Mouse (Mus musculus): ENCODE data around the gene Cftr.

Gene Cftr

GRCm38 (mm10) chr6:18170311-18170922 lies at the start of gene Cftr:
Cftr (plus strand) TSS chr6:18170687.
- peak; percentile 33 for DNase-seq (ENCODE audit: low read depth, low spot score)

GRCm38 (mm10) chr6:18127206-18127983 lies 43.1 kb upstream of the Cftr start:
- DNase-seq (ENCODE audit: low read depth, low spot score), result no peak

DNA sequence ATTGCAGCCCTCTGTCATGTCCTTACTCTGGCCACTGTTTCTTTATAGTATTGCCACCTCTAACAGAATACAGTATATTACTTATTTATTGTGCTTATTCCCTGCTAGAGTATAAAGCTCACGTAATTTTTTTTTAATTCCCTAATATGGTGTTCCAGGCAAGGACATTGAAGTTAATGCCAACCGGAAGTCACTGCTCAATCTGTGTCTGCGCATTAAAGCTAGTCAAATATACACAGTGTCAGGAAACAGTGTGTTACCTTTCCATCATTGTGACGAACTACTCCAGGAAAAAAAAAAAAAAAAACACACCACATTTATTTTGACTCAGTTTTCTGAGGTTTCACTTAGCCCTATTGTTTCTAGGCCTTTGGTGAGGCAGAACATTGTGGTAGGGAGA lies 42.4 kb upstream of the Cftr start:
- no peak for DNase-seq (ENCODE audit: low read depth, low spot score)

DNA sequence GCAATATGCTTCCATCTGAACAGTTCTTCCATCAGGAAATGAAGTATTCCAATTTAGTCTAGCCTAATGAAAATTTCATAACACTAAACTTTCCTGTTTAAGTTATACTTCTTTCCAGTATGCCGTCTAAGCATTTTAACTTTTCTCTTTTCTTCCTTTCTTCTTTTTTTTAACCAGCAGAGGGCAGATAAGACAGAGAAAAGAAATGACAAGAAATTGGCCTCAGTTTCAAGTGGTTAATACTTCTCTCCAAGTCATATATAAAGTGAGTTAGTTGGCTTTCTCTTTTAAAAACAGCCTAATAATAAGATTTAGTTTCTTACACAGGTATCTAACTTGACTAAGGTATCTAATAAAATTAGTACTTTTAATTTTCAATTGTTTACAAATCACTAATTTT lies 35.2 kb upstream of the Cftr start:
- DNase-seq (ENCODE audit: low read depth, low spot score), result no peak

- DNase-seq (ENCODE audit: low read depth, low spot score), result no peak
Observed at GRCm38 (mm10) chr6:18153031-18153430, 17.5 kb upstream of the Cftr start.

- DNase-seq (ENCODE audit: low read depth, low spot score), result no peak
Observed at GRCm38 (mm10) chr6:18169618-18170017, 869 bp upstream of the Cftr start.

DNA sequence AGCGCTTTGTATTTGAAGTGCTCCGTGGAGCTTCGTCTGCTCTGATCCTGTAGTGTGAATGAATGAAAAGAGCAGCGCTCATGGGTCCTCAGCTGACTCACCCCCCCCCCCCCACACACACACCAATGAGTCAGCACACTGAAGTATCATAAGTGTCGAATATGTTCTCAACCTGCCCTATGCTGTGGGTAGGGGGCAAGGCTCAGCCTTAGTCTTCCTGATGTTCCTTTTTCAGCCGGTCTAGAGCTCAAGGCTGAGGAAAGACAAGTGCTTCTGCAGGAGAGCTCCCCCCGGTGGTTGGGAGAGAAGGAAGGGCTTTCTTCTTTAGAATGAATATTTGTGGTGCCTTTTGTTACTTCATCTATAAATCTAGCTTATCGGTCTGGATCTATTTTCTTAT lies 1.1 kb downstream of the Cftr start:
- peak; percentile 42 for DNase-seq (ENCODE audit: low read depth, low spot score)

DNA sequence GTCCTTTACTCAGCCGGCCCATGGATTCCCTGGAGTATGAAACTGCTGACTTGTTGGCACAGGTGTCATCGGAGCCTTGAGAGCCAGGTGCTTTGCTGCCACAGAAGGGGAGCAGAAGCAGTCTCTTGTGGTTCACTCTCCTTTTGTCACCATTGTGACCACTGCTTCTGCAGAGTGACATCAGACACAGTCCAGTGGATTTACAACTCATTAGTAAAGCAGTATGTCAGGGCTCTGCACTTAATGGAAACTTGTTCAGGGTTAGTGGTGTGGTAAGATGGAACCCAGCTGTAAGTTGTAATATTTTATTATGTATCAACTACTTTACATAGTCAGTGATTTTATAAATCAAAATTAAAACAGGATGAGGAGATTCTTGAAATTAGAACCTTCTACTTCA lies 7.0 kb downstream of the Cftr start:
- DNase-seq (ENCODE audit: low read depth, low spot score), result no peak

- no peak for DNase-seq (ENCODE audit: low read depth, low spot score)
Observed at GRCm38 (mm10) chr6:18180665-18181064, 10.2 kb downstream of the Cftr start.

DNA sequence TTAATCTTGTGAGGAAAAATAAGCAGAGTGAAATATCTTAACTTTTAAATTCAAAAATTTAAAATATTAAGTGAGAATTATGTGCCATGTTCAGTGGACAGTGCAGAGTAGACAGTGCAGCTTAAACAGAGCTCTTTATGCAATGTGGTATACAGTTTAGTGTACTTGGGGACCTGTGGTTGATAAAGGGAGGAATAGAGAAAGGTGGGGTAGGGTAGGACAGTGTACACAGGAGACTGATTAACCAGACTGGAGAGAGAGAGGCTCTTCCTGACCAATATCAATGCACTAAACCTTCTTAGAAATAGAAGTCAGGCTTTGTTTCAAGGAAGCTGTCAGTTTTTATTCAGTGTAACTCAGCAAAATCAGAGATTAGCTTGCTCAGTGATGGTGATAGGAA lies 12.4 kb downstream of the Cftr start:
- no peak for DNase-seq (ENCODE audit: low read depth, low spot score)

DNA sequence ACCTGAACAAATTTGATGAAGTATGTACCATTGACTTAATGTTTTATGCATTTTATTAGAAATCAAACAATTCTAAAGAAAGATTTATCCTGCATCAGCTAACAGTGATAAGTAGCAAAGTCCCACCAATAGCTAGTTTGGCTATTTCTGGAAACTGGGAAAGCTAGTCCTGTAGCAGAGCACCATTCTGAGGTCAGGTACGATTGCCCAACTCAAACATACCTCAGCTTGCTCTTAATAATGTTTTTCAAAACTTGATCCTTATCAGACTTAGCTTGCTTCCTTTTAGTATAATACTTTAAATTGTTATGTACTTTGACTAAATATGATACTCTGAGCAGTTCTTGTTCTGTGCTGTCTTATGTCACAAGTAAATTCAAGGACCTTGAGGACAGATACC lies 50.2 kb downstream of the Cftr start:
- no peak for DNase-seq (ENCODE audit: low read depth, low spot score)

DNA sequence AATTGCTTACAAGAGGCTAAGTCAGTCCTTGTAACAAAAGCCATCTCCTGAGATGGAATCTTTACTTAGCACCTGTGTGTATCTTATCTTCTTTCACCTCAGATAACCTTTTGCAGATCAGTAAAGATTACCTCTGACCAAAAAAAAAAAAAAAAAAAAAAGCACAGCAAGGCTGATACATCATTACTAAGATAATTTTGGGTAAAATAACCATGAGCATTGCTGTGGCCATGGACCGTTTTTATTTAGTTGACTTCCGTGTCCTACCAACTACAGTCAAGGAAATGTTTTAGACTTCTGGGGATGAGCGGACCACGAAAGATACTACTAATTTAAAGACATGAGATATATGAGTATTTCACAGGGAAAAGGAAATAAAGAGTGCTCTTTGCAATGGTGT lies 52.7 kb downstream of the Cftr start:
- DNase-seq (ENCODE audit: low read depth, low spot score), result no peak

DNA sequence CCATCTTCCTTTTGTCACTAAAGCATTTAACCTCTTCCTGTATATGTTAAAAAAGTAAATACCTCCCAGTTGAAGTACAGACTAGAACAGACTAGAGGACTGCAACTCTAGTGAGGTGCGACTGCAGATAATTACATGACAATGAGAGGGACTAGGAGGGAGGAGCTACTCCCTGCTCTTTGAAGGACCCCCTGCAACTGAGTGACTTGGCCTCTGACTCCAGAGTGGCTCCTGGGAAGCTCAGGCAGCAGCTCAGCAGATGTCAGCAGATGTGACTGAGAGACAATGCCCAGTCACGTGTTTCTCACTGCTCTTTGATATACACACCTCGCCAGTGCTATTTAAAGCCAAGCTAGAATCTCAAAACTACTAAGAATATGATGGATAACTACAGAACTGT lies 54.7 kb downstream of the Cftr start:
- DNase-seq (ENCODE audit: low read depth, low spot score), result peak; percentile 96

- DNase-seq (ENCODE audit: low read depth, low spot score), result no peak
Observed at GRCm38 (mm10) chr6:18246495-18246894, 76.0 kb downstream of the Cftr start.

DNA sequence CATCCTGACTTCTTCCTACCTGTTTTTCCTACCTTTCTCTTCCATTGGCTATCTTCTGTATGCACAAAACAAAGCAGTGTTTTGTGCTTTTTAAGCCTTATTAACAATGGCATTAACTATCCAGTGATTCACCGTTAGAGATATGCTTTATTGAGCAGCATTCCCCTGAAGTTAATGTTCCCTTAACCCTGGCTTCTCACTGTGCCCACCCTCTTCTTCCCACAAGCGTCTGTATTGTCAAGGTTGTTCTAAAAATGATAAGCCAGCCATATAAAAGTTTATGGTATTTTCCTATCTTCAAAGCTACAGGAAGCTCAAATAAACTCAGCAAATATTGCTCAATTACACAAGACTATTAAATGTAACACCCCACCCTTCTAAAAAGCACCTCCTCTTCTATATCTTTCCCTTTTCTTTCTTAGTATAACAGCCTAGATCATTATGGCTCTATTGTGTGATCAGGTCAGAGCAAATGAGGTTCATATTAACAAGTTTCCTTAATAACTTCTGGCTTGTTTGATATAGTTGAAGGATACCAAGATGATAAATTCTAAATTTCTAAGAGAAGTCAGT lies 77.5 kb downstream of the Cftr start:
- DNase-seq (ENCODE audit: low read depth, low spot score), result no peak

DNA sequence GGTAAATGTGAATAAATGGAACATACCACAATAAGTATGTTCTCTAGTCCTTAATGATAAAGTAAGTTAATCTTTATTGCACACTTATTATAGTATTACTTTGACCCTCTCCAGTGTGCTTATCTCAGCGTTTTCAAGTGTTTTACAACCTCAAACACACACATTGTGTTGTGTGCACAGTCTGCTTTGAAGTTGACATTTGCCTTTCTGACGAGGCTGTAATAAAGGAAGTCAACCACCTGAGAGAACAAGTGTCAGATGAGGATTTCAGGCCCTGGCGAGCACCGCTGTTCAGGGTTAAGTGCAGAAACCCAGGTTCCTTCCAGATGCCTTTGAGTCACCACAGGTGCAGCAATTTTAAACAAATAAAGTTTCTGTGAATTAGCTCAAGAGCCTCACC lies 78.0 kb downstream of the Cftr start:
- DNase-seq (ENCODE audit: low read depth, low spot score), result no peak

- no peak for DNase-seq (ENCODE audit: low read depth, low spot score)
Observed at GRCm38 (mm10) chr6:18254586-18254985, 84.1 kb downstream of the Cftr start.

DNA sequence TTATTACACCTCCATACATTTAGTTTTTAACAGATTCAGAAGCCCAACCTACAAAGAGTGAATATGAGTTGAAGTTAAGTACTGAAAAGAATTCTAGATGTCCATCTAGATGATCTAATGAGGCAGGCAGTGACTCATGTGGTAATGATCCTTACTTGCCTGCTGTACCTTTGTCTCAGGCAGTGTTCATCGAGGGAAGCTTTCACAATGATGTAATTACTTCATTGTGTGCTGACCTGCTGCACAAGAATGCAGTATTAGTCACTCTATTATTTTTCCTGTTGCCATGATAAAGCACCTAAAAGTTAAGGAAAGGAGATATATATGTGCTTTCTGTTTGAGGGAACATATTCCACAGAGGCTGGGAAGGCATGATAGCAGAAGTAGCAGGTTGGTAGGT lies 100.5 kb downstream of the Cftr start:
- peak; percentile 6 for DNase-seq (ENCODE audit: low read depth, low spot score)

DNA sequence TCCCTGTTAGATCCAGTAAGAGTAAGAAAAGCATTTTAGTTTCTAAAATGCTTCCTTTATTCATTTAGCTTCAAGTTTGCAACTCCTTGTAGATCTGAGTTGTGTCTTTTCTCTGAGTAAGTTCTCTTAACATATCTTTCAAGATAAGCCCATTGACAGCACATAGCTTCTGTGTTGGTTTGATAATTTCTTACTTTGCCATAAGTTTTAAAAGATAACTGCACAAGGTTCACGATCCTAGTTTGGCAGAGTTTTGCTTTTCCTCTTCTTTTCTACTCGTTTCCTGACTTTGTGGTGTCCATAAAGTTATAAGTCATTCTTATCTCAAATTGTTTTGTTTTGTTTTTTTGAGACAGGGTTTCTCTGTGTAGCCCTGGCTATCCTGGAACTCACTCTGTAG lies 130.3 kb downstream of the Cftr start:
- DNase-seq (ENCODE audit: low read depth, low spot score), result no peak

DNA sequence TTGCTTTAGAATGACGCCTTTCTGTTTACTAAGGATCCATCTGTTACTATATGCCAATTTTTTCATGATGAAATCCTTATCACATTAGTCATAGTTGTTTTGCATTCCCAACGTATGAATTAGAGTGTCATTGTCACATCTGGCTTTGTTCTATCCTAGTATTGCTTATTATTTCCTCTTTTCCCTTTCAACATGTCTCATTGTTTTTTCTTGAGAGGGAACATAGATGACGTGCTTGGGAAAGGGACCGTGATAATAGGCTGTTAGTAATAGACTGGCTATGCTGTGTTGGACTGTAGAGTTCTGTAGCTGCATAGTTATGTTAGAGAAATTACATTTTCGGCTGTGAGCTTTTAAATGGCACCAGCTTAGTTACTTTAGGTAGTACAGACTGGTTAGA lies 131.6 kb downstream of the Cftr start:
- DNase-seq (ENCODE audit: low read depth, low spot score), result no peak

GRCm38 (mm10) chr6:18303228-18303627 lies 132.7 kb downstream of the Cftr start:
- DNase-seq (ENCODE audit: low read depth, low spot score), result no peak

GRCm38 (mm10) chr6:18305130-18305529 lies 134.6 kb downstream of the Cftr start:
- no peak for DNase-seq (ENCODE audit: low read depth, low spot score)

- DNase-seq (ENCODE audit: low read depth, low spot score), result no peak
Observed at GRCm38 (mm10) chr6:18310983-18311382, 140.5 kb downstream of the Cftr start.

Measured in R1 (cell line).